Mouse (Mus musculus): ENCODE data around the gene Unc13d.
"Not testable (repeated sequence)": the region's sequence is repeated elsewhere in the genome, so short reads cannot be mapped to it uniquely, and the experiment has no call there.

The Unc13d gene

GRCm38 (mm10) chr11:116100385-116100784 is 22.6 kb upstream of the Unc13d start:
- DNase-seq (ENCODE audit: low read depth, low spot score): no peak

- DNase-seq (ENCODE audit: low read depth, low spot score): no peak
Measured at GRCm38 (mm10) chr11:116099462-116099861, 21.7 kb upstream of the Unc13d start.

- no peak for DNase-seq (ENCODE audit: low read depth, low spot score)
Measured at GRCm38 (mm10) chr11:116098711-116099460, 21.1 kb upstream of the Unc13d start.

GRCm38 (mm10) chr11:116096213-116097108 is 18.7 kb upstream of the Unc13d start:
- DNase-seq (ENCODE audit: low read depth, low spot score): peak; percentile 95

GRCm38 (mm10) chr11:116095573-116095972 is 17.8 kb upstream of the Unc13d start:
- DNase-seq (ENCODE audit: low read depth, low spot score): no peak

GRCm38 (mm10) chr11:116093771-116094565 is 16.2 kb upstream of the Unc13d start:
- no peak for DNase-seq (ENCODE audit: low read depth, low spot score)

GRCm38 (mm10) chr11:116092959-116093358 is 15.2 kb upstream of the Unc13d start:
- DNase-seq (ENCODE audit: low read depth, low spot score): not testable (repeated sequence)

GRCm38 (mm10) chr11:116091591-116091990 is 13.8 kb upstream of the Unc13d start:
- no peak for DNase-seq (ENCODE audit: low read depth, low spot score)

GRCm38 (mm10) chr11:116089545-116089944 is 11.8 kb upstream of the Unc13d start:
- DNase-seq (ENCODE audit: low read depth, low spot score): no peak

- DNase-seq (ENCODE audit: low read depth, low spot score): no peak
Measured at GRCm38 (mm10) chr11:116088741-116089394, 11.1 kb upstream of the Unc13d start.

GRCm38 (mm10) chr11:116088188-116088587 is 10.4 kb upstream of the Unc13d start:
- DNase-seq (ENCODE audit: low read depth, low spot score): no peak

- peak; percentile 91 for DNase-seq (ENCODE audit: low read depth, low spot score)
Measured at GRCm38 (mm10) chr11:116087194-116088130, 9.7 kb upstream of the Unc13d start.

- DNase-seq (ENCODE audit: low read depth, low spot score): peak; percentile 100
Measured at GRCm38 (mm10) chr11:116086258-116087193, 8.8 kb upstream of the Unc13d start, which contains the start of gene Wbp2. Gene Wbp2 (minus strand): TSS chr11:116086995.

GRCm38 (mm10) chr11:116084166-116084565 is 6.4 kb upstream of the Unc13d start:
- DNase-seq (ENCODE audit: low read depth, low spot score): no peak

GRCm38 (mm10) chr11:116083096-116083672 is 5.4 kb upstream of the Unc13d start:
- no peak for DNase-seq (ENCODE audit: low read depth, low spot score)

GRCm38 (mm10) chr11:116081081-116081480 is 3.3 kb upstream of the Unc13d start:
- peak; percentile 69 for DNase-seq (ENCODE audit: low read depth, low spot score)

GRCm38 (mm10) chr11:116079511-116079910 is 1.8 kb upstream of the Unc13d start:
- no peak for DNase-seq (ENCODE audit: low read depth, low spot score)

GRCm38 (mm10) chr11:116078676-116079320 is 1.0 kb upstream of the Unc13d start:
- DNase-seq (ENCODE audit: low read depth, low spot score): no peak

Data from ES-CJ7 (cell line).